Mouse (Mus musculus) granulocyte monocyte progenitor cell, adult 5-6 weeks (primary cell): Measurements from ENCODE around the gene Cabp7. TPM values are rescaled to one million over a fixed set of nuclear protein-coding genes. Genes with fewer than 3 reads are reported as not detected.
A peak's percentile ranks its signal among the peaks of the same experiment; 100 is the strongest.

Experiments
- ATAC-seq: replicated peaks from 2 replicates; pipeline ENCODE4 v1.8.0; 2016; ENCODE audit warnings: mild to moderate bottlenecking, moderate TSS enrichment, inconsistent platforms; ENCODE audit not compliant: poor library complexity, severe bottlenecking
- total RNA-seq, 2 experiments: library from RNA; stranded (forward) in 1 of 2; stranded (reverse) in 1 of 2; fragments of 200-712, 200-1000 nt in 1 of 2; fragments of >200 nt in 1 of 2; fragmentation: Nextera tagmentation in 1 of 2; gene quantifications; 2 replicates each; pipeline ENCODE4 v1.2.3; 2014 to 2017

Cabp7 gene
- total RNA-seq, 2 experiments from 2014 or later: not detected

DNA sequence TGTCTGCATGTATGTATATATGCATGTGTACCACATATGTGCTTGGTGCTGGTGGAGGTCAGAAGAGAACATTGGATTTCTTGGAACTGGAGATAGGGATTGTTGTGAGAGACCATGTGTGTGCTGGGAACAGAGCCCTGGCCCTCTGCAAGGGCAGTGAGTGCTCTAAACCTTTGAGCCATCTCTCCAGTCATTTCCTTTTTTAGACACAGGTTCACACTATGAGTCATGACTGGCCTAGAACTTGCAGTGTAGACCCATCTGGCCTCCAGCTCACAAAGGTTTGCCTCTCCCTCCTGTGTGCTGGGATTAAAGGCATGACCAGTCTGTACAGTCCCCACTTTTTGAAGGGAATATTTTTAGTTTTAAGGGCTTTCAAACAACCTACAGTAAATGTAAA is 33.8 kb downstream of the Cabp7 start:
- no peak for ATAC-seq

DNA sequence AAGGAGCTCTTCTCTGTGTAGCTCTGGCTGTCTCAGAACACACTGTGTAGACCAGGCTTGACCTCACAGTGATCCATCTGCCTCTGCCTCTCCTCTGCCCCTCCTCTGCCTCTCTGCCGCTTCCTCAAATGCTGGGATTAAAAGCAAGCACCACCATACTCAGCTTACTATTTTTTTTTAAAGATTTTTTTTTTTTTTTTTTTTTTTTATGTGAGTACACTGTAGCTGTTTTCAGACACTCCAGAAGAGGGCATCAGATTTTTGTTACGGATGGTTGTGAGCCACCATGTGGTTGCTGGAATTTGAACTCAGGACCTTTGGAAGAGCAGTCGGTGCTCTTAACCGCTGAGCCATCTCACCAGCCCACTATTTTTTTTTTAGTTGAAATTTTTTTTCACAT is 36.4 kb downstream of the Cabp7 start:
- peak; percentile 28 for ATAC-seq

DNA sequence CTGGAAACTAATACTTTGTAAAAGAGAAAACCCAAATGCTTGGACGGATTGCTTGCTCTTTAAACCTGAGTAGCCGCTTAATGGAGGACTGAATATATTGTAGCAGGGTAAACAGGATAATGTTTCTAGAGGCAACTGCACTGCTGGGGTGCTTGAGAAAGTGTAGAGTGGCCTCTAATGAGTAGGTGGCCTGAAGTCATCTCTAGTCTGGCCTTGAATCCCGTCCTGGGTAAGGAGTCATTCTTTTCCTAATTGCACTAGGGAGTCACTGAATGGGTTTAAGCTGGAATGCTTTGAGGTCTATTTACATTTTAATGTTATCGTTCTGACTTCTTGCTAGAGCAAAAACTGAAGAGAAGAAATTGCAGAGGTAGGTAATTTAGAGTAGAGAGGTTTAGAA is 41.4 kb downstream of the Cabp7 start:
- ATAC-seq: no peak

DNA sequence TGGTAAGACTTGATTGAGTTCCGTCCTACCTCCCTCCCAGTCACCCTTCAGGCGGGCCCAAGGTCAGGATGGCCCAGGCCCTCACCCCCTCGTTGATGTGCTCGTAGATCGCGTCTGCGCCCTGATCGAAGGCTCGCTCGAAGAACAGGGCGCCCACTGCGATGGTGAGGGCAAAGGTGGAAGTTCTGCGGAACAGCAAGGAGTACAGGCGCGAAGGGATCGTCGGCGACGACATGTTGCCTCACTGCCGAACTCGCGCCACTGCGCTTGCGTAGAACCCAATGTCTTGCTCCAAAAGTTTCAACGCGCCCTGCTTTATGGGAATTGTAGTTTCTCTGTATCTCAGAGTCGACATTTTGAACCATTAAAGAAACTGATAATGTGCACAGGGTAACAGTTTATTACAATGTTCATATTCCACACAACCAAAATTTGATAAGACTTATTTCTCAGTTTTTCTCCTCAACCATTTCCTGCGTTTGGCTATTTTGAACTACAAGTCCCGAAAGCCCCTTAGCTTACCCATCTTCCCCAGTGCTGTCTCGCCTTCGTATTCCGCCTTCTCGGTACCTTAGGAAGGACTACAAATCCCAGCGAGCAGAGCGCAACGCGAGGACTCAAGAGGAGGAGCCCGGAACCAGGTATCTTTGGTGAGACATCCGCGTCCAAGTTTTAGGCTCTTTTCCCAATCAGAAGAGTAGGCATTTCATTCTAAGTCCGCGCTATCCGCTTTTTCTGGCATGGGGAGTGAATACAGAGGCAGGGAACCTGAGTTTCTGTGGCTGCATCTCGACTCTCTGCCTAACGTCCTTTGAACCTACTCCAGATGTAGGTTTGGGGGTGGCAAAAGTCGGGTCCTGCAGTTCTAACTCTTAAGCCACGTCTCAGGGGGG is 42.3 kb downstream of the Cabp7 start, which contains the start of the genes Uqcr10 and Zmat5:
Uqcr10 (minus strand) TSS at position 271 of the 893 bp plus-strand sequence.
Zmat5 (plus strand) TSS at position 607 of the 893 bp plus-strand sequence.
- peak; percentile 94 for ATAC-seq

DNA sequence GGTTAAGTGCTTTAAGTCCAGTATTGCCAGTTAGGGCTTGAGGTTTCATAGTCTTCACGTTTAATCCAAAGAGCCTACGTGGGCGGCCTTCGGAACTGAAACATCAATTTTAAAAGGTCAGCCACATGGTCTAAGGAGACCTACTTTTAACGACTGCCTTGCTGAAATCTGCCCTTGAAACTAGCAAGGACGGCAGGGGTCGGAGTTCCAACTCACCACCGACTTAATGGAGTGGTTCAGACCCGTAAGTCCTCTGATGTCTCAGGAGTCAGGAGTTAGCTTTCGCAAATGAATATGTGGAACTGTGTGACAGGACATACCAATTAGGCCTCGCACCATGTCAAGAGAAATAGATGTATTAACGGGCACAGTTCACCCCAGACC is 42.9 kb downstream of the Cabp7 start:
- ATAC-seq: 0 out of 2 replicates have a peak, but pooled peaks have one; percentile 1

DNA sequence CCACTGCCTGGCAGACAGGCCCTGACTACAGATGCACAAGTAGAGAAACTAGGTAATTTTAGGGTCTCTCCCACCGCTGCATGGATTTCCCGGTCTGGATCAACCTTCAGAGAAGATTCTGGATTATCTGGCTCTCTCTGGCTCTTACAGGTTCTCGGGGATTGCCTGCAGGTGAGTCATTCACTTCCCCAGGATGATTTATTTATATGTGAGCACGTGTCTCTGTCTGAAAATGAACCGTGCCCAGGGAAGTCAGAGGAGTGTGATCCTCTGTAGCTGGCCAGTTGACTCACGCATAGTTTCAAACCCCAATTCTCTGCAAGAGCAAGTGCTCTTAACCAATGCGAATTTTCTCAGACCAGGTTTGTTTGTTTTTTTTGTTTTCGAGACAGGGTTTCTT is 45.9 kb downstream of the Cabp7 start:
- ATAC-seq: no peak

DNA sequence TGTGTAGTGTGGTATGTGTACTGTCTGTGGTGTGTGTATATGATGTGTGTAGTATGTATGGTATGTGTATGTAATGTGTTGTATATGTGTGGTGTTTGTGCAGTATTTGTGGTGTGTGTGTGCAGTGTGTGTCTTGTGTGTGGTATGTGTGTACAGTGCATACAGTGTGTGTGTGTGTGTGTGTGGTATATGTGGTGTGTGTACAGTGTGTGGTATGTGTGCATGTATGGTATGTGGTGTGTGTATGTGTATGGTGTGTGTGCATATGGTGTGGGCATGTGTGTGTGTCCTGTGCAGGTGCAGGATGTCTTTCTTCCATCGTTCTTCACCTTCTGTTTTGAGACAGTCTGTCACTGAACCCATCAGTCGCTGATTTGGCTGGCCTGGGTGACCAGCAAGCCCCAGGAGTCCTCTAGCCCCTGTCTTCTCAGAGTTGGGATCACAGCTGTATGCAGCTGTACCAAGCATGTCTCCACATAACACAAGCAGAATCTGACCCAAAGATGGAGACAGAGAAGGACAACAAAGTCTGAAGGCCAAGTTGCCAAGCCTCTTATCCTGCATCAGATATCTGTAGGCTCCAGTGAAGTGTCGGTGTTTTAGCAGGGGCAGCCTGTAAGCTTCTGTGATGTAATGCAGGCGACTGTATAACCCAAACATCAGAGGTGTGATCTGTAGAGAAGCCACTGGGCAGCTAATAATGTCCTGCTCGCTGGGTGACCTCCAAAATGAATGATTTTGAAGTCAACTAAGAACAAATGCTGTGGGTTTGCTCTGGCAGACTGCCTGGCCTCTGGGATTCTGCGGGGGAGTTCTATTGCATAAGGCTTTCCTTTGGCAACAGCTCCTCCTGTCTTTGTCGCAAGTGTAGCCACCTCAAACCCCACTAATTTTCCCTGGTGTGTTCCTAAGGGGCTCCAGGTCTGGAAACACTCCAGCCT is 49.3 kb downstream of the Cabp7 start:
- peak; percentile 88 for ATAC-seq

DNA sequence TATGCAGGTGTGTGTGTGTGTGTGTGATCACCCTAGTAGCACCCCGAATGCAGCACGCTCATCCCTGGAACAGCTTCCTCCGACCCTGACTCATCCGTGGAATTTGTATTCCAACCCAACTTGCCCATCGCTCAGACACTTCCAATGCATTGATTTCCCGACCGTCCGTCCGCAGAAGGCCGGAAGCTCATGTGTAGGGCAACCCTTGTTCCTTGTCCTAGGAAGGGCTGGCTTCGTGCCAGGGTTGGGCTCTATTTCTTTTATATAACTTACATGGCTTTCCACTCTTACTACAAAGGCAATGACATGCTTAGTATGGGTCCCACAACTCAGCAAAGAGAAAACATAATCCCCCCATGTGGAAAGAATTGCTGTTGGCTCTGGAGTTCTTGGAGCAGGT is 54.4 kb downstream of the Cabp7 start:
- no peak for ATAC-seq

DNA sequence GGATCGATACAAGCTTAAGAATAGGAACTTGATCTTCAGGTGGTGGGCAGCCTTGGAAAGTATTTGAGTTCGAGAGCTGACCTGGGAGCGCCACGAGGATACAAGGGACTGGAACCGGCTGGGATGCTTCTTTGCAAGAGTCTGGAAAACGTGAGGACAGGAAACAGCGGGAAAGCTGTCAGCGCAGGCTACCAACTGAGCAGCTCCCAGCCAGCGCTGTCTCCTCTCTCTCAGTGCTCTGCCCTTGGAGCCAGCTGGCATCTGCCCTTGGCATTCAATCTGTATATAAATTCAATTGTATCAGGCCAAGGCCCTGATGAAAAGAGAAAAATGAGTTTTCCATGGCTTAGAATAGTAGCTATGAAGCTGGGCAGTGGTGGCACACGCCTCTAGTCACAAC is 55.4 kb downstream of the Cabp7 start:
- no peak for ATAC-seq

DNA sequence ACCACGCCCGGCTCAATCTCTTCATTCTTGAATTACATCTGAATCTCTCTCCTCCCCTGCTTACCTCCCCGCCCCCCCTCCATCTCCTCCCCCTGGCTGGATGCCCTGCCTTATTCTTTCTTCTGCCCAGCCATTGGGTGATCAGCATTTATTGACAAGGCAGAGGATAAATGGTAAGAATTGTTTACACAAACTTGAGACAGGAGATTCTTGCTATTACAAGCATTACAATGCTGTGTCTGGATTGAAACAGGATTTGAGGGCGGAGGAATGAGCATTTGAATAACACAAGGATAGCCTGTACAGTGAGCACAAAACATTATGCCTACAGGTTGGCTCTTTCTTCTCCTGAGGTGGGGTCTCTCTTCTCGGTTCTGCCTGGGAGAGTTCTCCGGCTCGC is 56.2 kb downstream of the Cabp7 start:
- no peak for ATAC-seq

DNA sequence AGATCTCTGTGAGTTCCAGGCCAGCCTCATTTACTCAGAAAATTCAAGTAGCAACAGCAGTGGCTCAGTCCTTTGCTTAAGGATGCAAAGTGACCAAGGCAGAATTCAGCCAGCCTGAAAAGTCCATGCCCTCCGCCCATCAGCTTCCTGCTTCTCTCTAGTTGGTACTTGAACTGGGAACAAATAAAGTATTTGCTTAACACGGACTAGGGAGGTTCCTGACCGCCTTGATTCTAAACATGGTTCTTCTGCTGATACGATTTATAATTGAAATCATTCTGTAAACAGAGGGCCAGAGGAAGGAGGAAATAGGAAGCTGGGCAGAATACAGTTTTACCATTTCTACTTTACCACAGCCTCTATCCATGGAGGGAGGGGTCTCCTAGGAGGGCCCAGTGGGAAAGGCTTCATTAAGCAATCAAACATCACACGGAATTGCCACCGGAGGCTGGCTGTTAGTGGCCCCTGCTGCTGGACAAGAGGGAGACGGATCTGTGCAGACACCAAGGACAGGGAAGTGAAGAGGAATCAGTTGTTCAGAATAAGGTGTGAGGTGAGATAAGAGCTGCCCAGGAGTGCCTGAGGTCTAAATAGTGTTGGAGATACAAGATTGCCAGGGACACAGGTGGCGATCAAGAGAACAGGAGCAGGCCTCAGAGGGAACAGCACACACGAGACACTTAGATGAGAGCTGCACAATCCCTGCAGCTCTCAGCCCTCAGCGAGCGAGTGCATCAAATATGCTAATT is 57.8 kb downstream of the Cabp7 start:
- ATAC-seq: peak; percentile 35

DNA sequence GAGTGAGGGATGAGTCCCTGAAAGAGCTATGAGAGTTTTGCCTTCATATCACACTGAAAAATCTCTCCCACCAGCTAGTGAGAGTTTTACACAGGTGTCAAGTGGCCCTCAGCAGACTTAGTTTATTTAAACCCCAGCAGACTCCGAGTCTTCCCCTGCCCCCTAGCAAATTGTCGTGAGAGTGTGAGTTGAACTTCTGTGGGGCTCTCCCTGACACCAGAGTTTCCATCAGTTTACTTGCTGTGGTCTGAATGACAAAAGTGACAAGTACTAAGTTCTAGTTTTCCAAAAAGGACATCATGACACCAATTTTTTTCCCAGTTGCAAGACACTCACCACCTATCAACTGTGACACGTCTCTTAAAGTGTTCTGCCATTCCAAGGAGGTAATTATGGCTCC is 58.7 kb downstream of the Cabp7 start:
- ATAC-seq: no peak

DNA sequence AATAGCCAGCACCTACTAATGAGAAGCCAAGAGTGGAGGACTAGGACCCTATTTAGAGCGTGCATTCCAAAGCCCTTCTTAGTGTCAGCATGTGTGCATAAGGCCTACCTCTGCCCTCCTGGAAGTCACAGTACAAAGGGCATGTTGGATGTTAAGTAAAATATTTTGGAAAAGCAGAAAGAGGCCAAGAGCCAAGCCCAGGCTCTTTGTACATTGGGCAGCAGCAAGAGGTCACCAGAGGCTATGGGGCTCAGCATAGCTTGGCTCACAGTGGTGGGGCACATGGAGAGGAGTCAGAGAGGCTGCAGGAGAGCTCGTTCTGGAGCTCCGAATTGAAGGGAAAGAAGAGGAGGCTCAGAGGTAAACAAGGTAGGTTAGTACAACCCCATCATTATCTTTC is 59.6 kb downstream of the Cabp7 start:
- no peak for ATAC-seq

Other genes starting within 250 kb of the Cabp7 start
- gene Mtmr3, start 151.9 kb downstream of the Cabp7 start, total RNA-seq (2014; fragmentation: Nextera tagmentation): 47.6 and 48.6 TPM in 2 replicates
- 57.7 and 76.1 TPM in 2 replicates for gene Mtmr3, start 151.9 kb downstream of the Cabp7 start, total RNA-seq (2017)
- not detected in 2 replicates for gene Gm11032, start 126.7 kb downstream of the Cabp7 start, total RNA-seq (2014; fragmentation: Nextera tagmentation)
- not detected in 2 replicates for gene Gm11032, start 126.7 kb downstream of the Cabp7 start, total RNA-seq (2017)
- gene Ascc2, start 109.0 kb downstream of the Cabp7 start, total RNA-seq (2014; fragmentation: Nextera tagmentation): 36.3 and 36.4 TPM in 2 replicates
- 23.1 and 23.7 TPM in 2 replicates for gene Ascc2, start 109.0 kb downstream of the Cabp7 start, total RNA-seq (2017)
- gene Uqcr10, start 42.4 kb downstream of the Cabp7 start, total RNA-seq (2014; fragmentation: Nextera tagmentation): 357 and 416 TPM in 2 replicates
- 189 and 204 TPM in 2 replicates for gene Uqcr10, start 42.4 kb downstream of the Cabp7 start, total RNA-seq (2017)
- 28.1 and 50.8 TPM in 2 replicates for gene Zmat5, start 42.1 kb downstream of the Cabp7 start, total RNA-seq (2014; fragmentation: Nextera tagmentation)
- gene Zmat5, start 42.1 kb downstream of the Cabp7 start, total RNA-seq (2017): 6.9 and 19.7 TPM in 2 replicates
- gene Nf2, start 102.8 kb upstream of the Cabp7 start, total RNA-seq (2014; fragmentation: Nextera tagmentation): 35.6 and 45.1 TPM in 2 replicates
- 48.0 and 73.3 TPM in 2 replicates for gene Nf2, start 102.8 kb upstream of the Cabp7 start, total RNA-seq (2017)
- 13.4 and 22.3 TPM in 2 replicates for gene Nipsnap1, start 127.2 kb upstream of the Cabp7 start, total RNA-seq (2014; fragmentation: Nextera tagmentation)
- gene Nipsnap1, start 127.2 kb upstream of the Cabp7 start, total RNA-seq (2017): 17.5 and 20.0 TPM in 2 replicates
- gene Thoc5, start 148.5 kb upstream of the Cabp7 start, total RNA-seq (2014; fragmentation: Nextera tagmentation): 25.7 and 29.8 TPM in 2 replicates
- 54.6 and 67.6 TPM in 2 replicates for gene Thoc5, start 148.5 kb upstream of the Cabp7 start, total RNA-seq (2017)
- 0.70 and 2.1 TPM in 2 replicates for gene Nefh, start 201.3 kb upstream of the Cabp7 start, total RNA-seq (2014; fragmentation: Nextera tagmentation)
- gene Nefh, start 201.3 kb upstream of the Cabp7 start, total RNA-seq (2017): 1.4 and 2.7 TPM in 2 replicates
- 44.9 and 46.4 TPM in 2 replicates for gene Ap1b1, start 240.0 kb upstream of the Cabp7 start, total RNA-seq (2014; fragmentation: Nextera tagmentation)
- gene Ap1b1, start 240.0 kb upstream of the Cabp7 start, total RNA-seq (2017): 23.4 and 35.8 TPM in 2 replicates